In genomic region chr10:81303258-81303657, GRCm38 (mm10) we compare ENCODE assay signal across 9 mouse cellular contexts. TPM values are rescaled to one million over a fixed set of nuclear protein-coding genes. Genes with fewer than 3 reads are reported as not detected.
DNase-seq lines count a peak whose midpoint lies in the region; ATAC-seq and TF ChIP-seq lines count a peak whose summit lies in the region.
"Had no signal": no experiment of that assay in that cellular context is flagged by ENCODE, and none has a peak within 500 bp of the region (broad histone marks: within the 10 kb centered on the region; RNA-seq: fewer than 3 reads in every experiment).

No protein-coding gene starts in this region.

- WGBS in heart, embryonic 14.5 days, result 49% methylated on average over 10 of the region's 10 CpGs
- WGBS in limb, embryonic 11.5 days, result 71% methylated on average over 10 of the region's 10 CpGs
- WGBS in stomach, postnatal 0 days, result 60% methylated on average over 10 of the region's 10 CpGs

- no peaks in the 10 kb centered on the region for H3K27me3 ChIP-seq in heart, embryonic 14.5 days (ENCODE audit: control insufficient read depth, insufficient read depth, low read length)
- H3K27me3 ChIP-seq in limb, embryonic 11.5 days (ENCODE audit: control insufficient read depth, insufficient read depth, low read length), result no peaks in the 10 kb centered on the region
- no peaks in the 10 kb centered on the region for H3K27me3 ChIP-seq in stomach, postnatal 0 days (ENCODE audit: control insufficient read depth, insufficient read depth, low read length)

- no peak for ATAC-seq in heart, embryonic 14.5 days (ENCODE audit: insufficient number of reproducible peaks, insufficient read depth, low FRiP score, low read depth)
- no peak for ATAC-seq in limb, embryonic 11.5 days (ENCODE audit: insufficient number of reproducible peaks, low FRiP score, low TSS enrichment, low read depth)
- ATAC-seq in stomach, postnatal 0 days (ENCODE audit: low FRiP score, low TSS enrichment), result no peak

- H3K4me3 ChIP-seq in heart, embryonic 14.5 days (ENCODE audit: control insufficient read depth in 1 of 2, insufficient read depth in 1 of 2, low read depth in 1 of 2, low read length in 2 of 2), result no peak overlapping the region
- no peak overlapping the region for H3K4me3 ChIP-seq in limb, embryonic 11.5 days (ENCODE audit: low read depth, low read length)
- no peak overlapping the region for H3K4me3 ChIP-seq in stomach, postnatal 0 days (ENCODE audit: low read depth, low read length)

- H3K4me1 ChIP-seq in heart, embryonic 14.5 days (ENCODE audit: control insufficient read depth in 2 of 2, insufficient read depth in 2 of 2, low read length in 2 of 2), result peaks cover 37 to 59% of the 10 kb centered on the region in 2 experiments
- no peaks in the 10 kb centered on the region for H3K4me1 ChIP-seq in limb, embryonic 11.5 days (ENCODE audit: control insufficient read depth, insufficient read depth, low read length)
- peaks cover 6% of the 10 kb centered on the region; the same call in 1 of the 2 replicates for H3K4me1 ChIP-seq in stomach, postnatal 0 days (replicated peaks; ENCODE audit: control insufficient read depth, insufficient read depth)

- H3K27ac ChIP-seq in heart, embryonic 14.5 days (replicated peaks in 1 of 2; ENCODE audit: control insufficient read depth in 1 of 2, insufficient read depth in 1 of 2, low read depth in 2 of 2, low read length in 2 of 2), result peak overlapping the region; percentile 3 to 74; a peak in 3 of 4 replicates
- H3K27ac ChIP-seq in limb, embryonic 11.5 days (replicated peaks; ENCODE audit: low read depth, low read length), result no peak overlapping the region
- peak overlapping the region; percentile 67 for H3K27ac ChIP-seq in stomach, postnatal 0 days (replicated peaks)

- no peak for DNase-seq in heart, postnatal 25 days (ENCODE audit: low spot score)
- peak; percentile 51 for DNase-seq in thymus, postnatal 4 days
- DNase-seq in thymus, postnatal 14 days, result no peak
- no peak for DNase-seq in limb, embryonic 11.5 days (ENCODE audit: low spot score)
- DNase-seq in stomach, postnatal 0 days (ENCODE audit: low spot score), result no peak
- DNase-seq in ovary, postnatal 10 days (ENCODE audit: low spot score), result no peak
- DNase-seq in adrenal gland, postnatal 36 days, result no peak

- TF ChIP-seq CTCF in stomach, postnatal 0 days (IDR thresholded peaks at IDR 0.05; ENCODE audit: low read depth), result no peak

- peak overlapping the region; percentile 55 for H3K9ac ChIP-seq in heart, embryonic 14.5 days (ENCODE audit: low read length)
- 0 out of 2 replicates have a peak overlapping the region, but pooled peaks have one; percentile 12 for H3K9ac ChIP-seq in limb, embryonic 11.5 days (ENCODE audit: low read length)
- H3K9ac ChIP-seq in stomach, postnatal 0 days (ENCODE audit: low read length), result peak overlapping the region; percentile 38; the same call in 1 of the 2 replicates

- intact Hi-C loops in heart, postnatal 25 days (cut with DNase I), result no loop called here

- no peaks in the 10 kb centered on the region for H3K9me3 ChIP-seq in heart, embryonic 14.5 days (ENCODE audit: control insufficient read depth, low read length)
- H3K9me3 ChIP-seq in limb, embryonic 11.5 days (ENCODE audit: control insufficient read depth, low read length), result 0 out of 2 replicates have a peak, but pooled peaks cover 2% of the 10 kb centered on the region
- H3K9me3 ChIP-seq in stomach, postnatal 0 days (ENCODE audit: control insufficient read depth, low read length), result no peaks in the 10 kb centered on the region

- no peak for TF ChIP-seq EP300 in stomach, postnatal 0 days (optimal IDR thresholded peaks at IDR 0.05)

- peaks cover 28% of the 10 kb centered on the region for H3K36me3 ChIP-seq in heart, embryonic 14.5 days (ENCODE audit: control insufficient read depth, insufficient read depth, low read length)
- peaks cover 18% of the 10 kb centered on the region for H3K36me3 ChIP-seq in limb, embryonic 11.5 days (ENCODE audit: control insufficient read depth, insufficient read depth, low read length)
- peaks cover 17% of the 10 kb centered on the region for H3K36me3 ChIP-seq in stomach, postnatal 0 days (ENCODE audit: control insufficient read depth, insufficient read depth, low read length)

- peak overlapping the region; percentile 48 for H3K4me2 ChIP-seq in heart, embryonic 14.5 days (ENCODE audit: low read length)
- H3K4me2 ChIP-seq in limb, embryonic 11.5 days (ENCODE audit: low read depth, severe bottlenecking), result 0 out of 2 replicates have a peak overlapping the region, but pooled peaks have one; percentile 8
- peak overlapping the region; percentile 20; the same call in 1 of the 2 replicates for H3K4me2 ChIP-seq in stomach, postnatal 0 days (replicated peaks; ENCODE audit: low read depth)

RNA-seq across cellular contexts. Expression of gene Pip5k1c, which starts 10.5 kb away (rescaled TPM):
- polyA plus RNA-seq in heart, embryonic 14.5 days (2014; fragmentation: Nextera tagmentation; extraction: Ambion mirVana), result 31.4 and 33.7 TPM in 2 replicates
- total RNA-seq in heart, postnatal 25 days (2021), result 10 to 100 TPM; 30.0 to 33.7 TPM
- 49.0 and 60.6 TPM in 2 replicates for polyA plus RNA-seq in limb, embryonic 11.5 days (2014; fragmentation: Nextera tagmentation; extraction: Ambion mirVana)
- polyA plus RNA-seq in stomach, postnatal 0 days (2015; fragmentation: Nextera tagmentation; extraction: Ambion mirVana), result 19.1 and 21.1 TPM in 2 replicates
- 10 to 100 TPM; 37.2 to 40.9 TPM for total RNA-seq in adrenal gland, postnatal 36 days (2021)

RNA-seq across cellular contexts. Expression of gene Tjp3, which starts 11.9 kb away (rescaled TPM):
- polyA plus RNA-seq in heart, embryonic 14.5 days (2014; fragmentation: Nextera tagmentation; extraction: Ambion mirVana), result 1.8 and 2.2 TPM in 2 replicates
- total RNA-seq in heart, postnatal 25 days (2021), result not detected
- 2.0 TPM in 2 replicates for polyA plus RNA-seq in limb, embryonic 11.5 days (2014; fragmentation: Nextera tagmentation; extraction: Ambion mirVana)
- 42.5 and 46.0 TPM in 2 replicates for polyA plus RNA-seq in stomach, postnatal 0 days (2015; fragmentation: Nextera tagmentation; extraction: Ambion mirVana)
- total RNA-seq in adrenal gland, postnatal 36 days (2021), result under 1 TPM; 0.23 to 0.26 TPM

RNA-seq across cellular contexts. Expression of gene Cactin, which starts 17.6 kb away (rescaled TPM):
- polyA plus RNA-seq in heart, embryonic 14.5 days (2014; fragmentation: Nextera tagmentation; extraction: Ambion mirVana), result 16.6 and 16.9 TPM in 2 replicates
- total RNA-seq in heart, postnatal 25 days (2021), result 10 to 100 TPM; 13.5 to 16.6 TPM
- polyA plus RNA-seq in limb, embryonic 11.5 days (2014; fragmentation: Nextera tagmentation; extraction: Ambion mirVana), result 35.9 and 40.0 TPM in 2 replicates
- polyA plus RNA-seq in stomach, postnatal 0 days (2015; fragmentation: Nextera tagmentation; extraction: Ambion mirVana), result 16.2 and 16.6 TPM in 2 replicates
- total RNA-seq in adrenal gland, postnatal 36 days (2021), result 10 to 100 TPM; 37.9 to 39.1 TPM

RNA-seq across cellular contexts. Expression of gene Tbxa2r, which starts 25.3 kb away (rescaled TPM):
- 9.5 and 11.3 TPM in 2 replicates for polyA plus RNA-seq in heart, embryonic 14.5 days (2014; fragmentation: Nextera tagmentation; extraction: Ambion mirVana)
- 1 to 10 TPM; 4.8 to 5.7 TPM for total RNA-seq in heart, postnatal 25 days (2021)
- polyA plus RNA-seq in limb, embryonic 11.5 days (2014; fragmentation: Nextera tagmentation; extraction: Ambion mirVana), result 1.7 and 1.8 TPM in 2 replicates
- polyA plus RNA-seq in stomach, postnatal 0 days (2015; fragmentation: Nextera tagmentation; extraction: Ambion mirVana), result 19.7 and 20.2 TPM in 2 replicates
- 10 to 100 TPM; 53.2 to 53.9 TPM for total RNA-seq in adrenal gland, postnatal 36 days (2021)
- total RNA-seq: MEL had no signal

RNA-seq across cellular contexts. Expression of gene Apba3, which starts 36.5 kb away (rescaled TPM):
- polyA plus RNA-seq in heart, embryonic 14.5 days (2014; fragmentation: Nextera tagmentation; extraction: Ambion mirVana), result 38.8 and 39.8 TPM in 2 replicates
- total RNA-seq in heart, postnatal 25 days (2021), result 100 to 1,000 TPM in 1 of 2 experiments, 10 to 100 TPM in 1; 98.4 to 123 TPM
- 45.3 and 46.3 TPM in 2 replicates for polyA plus RNA-seq in limb, embryonic 11.5 days (2014; fragmentation: Nextera tagmentation; extraction: Ambion mirVana)
- 30.5 and 34.6 TPM in 2 replicates for polyA plus RNA-seq in stomach, postnatal 0 days (2015; fragmentation: Nextera tagmentation; extraction: Ambion mirVana)
- total RNA-seq in adrenal gland, postnatal 36 days (2021), result 100 to 1,000 TPM in 1 of 2 experiments, 10 to 100 TPM in 1; 78.8 to 109 TPM

Comparison
In these comparisons a context has a peak if more than half of its experiments do, and no peak if none do; other contexts are left out.
1. RNA of gene Tjp3, which starts 11.9 kb away (polyA plus RNA-seq): 42.5 to 46.0 TPM in stomach, postnatal 0 days; 1.8 to 2.2 TPM in heart, embryonic 14.5 days and 2.0 TPM in limb, embryonic 11.5 days; every median in the first group is over 10 times any median in the second.
2. Peak in every context shown above with its lines, with median percentiles within 50 percentile points of each other: H3K4me2 ChIP-seq and H3K9ac ChIP-seq.